Mouse (Mus musculus) adrenal gland, adult 8-10 months (tissue): Measurements from ENCODE around the gene Tdp2. TPM values are rescaled to one million over a fixed set of nuclear protein-coding genes. Genes with fewer than 3 reads are reported as not detected.

Experiments
- DNase-seq: peaks from one replicate; pipeline ENCODE4 v3.0.0; 2022
- total RNA-seq, 4 experiments: library from RNA; stranded (reverse); gene quantifications; 2 replicates each; pipeline ENCODE4 v1.2.4; 2022

Gene Tdp2
- total RNA-seq, 4 experiments from 2014 or later = 25.7 to 39.9 (median 31.0) TPM

DNA sequence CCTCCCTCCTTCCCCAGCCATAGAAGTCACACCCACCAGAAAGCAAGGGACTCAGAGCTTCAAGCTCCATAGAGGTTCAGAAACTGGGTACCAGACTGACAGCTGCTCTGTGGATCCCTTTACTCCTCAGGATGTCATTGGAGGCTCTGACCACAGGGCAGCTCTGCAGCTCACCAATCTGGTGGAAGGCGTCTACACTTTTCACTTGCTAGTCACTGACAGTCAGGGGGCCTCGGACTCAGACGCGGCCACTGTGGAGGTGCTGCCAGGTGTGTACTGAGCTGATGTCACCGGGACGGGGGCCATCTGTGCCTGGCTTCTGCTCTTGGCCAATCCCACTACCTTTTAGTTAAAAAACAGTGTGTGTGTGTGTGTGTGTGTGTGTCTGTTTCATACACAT, 50.9 kb downstream of the Tdp2 start:
- DNase-seq = no peak

DNA sequence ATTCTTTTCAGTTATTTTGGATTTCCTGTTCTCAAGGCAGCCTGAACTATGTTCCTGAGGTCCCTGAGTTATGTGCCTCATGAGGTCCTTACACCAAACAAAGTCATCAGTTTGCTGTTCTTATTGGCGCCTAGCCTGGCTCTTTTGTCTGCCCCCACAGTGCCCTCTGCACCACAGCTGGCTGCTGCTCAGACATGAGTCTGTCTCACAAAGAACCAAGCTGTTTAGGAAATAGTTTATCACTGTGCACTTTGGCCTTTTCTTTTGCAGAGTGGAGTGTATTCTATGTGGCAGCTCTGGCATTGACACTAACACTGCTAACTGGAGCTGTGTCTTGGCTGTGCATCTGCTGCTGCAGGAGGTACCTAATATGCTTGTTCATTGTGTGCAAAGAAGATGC, 58.1 kb downstream of the Tdp2 start:
- DNase-seq = no peak

Other genes with a start within 250 kb of the Tdp2 start
- 1 to 10 TPM; 4.1 to 7.3 (median 5.4) TPM for gene Ripor2, start 249.5 kb upstream of the Tdp2 start, total RNA-seq
- gene Armh2, start 90.4 kb upstream of the Tdp2 start, total RNA-seq = not detected
- 10 to 100 TPM in 2 of 4 experiments, 1 to 10 TPM in 2; 5.3 to 12.5 (median 9.4) TPM for gene Gmnn, start 69.8 kb upstream of the Tdp2 start, total RNA-seq
- gene BC005537, start 30.0 kb upstream of the Tdp2 start, total RNA-seq = 100 to 1,000 TPM; 194 to 209 (median 205) TPM
- 10 to 100 TPM; 56.4 to 70.2 (median 59.6) TPM for gene Acot13, start 139 bp upstream of the Tdp2 start, total RNA-seq
- 1 to 10 TPM in 3 of 4 experiments, under 1 TPM in 1; 0.67 to 2.9 (median 1.6) TPM for gene D130043K22Rik, start 13.5 kb downstream of the Tdp2 start, total RNA-seq
- 10 to 100 TPM; 18.9 to 21.9 (median 20.6) TPM for gene Aldh5a1, start 106.0 kb downstream of the Tdp2 start, total RNA-seq
- gene Gpld1, start 111.5 kb downstream of the Tdp2 start, total RNA-seq = 10 to 100 TPM in 1 of 4 experiments, 1 to 10 TPM in 3; 2.8 to 10.0 (median 4.6) TPM
- 10 to 100 TPM; 47.2 to 58.3 (median 53.6) TPM for gene Mrs2, start 188.7 kb downstream of the Tdp2 start, total RNA-seq
- gene Dcdc2a, start 224.3 kb downstream of the Tdp2 start, total RNA-seq = under 1 TPM in 2 of 4 experiments, not detected in 2; 0.26 to 0.73 TPM